In genomic region chr4:133345702-133346101, GRCm38 (mm10) we compare ENCODE assay signal across 13 mouse cellular contexts. TPM values are rescaled to one million over a fixed set of nuclear protein-coding genes. Genes with fewer than 3 reads are reported as not detected.
DNase-seq lines count a peak whose midpoint lies in the region; ATAC-seq and TF ChIP-seq lines count a peak whose summit lies in the region.
"Had no signal": no experiment of that assay in that cellular context is flagged by ENCODE, and none has a peak within 500 bp of the region (broad histone marks: within the 10 kb centered on the region; RNA-seq: fewer than 3 reads in every experiment).

No protein-coding gene starts in this region.

- H3K36me3 ChIP-seq in thymus, adult 2 months (ENCODE audit: control insufficient read depth, insufficient read depth, low read length) = no peaks in the 10 kb centered on the region
- H3K36me3 ChIP-seq: heart, embryonic 13.5 days; limb, embryonic 10.5 days; midbrain, embryonic 13.5 days had no signal

- ATAC-seq in activated CD4-positive, CD25-positive, alpha-beta regulatory T cell, adult 4 months = peak; percentile 49
- ATAC-seq: hindbrain, embryonic 16.5 days; midbrain, embryonic 13.5 days had no signal

- H3K4me1 ChIP-seq in thymus, adult 2 months (replicated peaks; ENCODE audit: control insufficient read depth, insufficient read depth, low read length) = no peaks in the 10 kb centered on the region
- H3K4me1 ChIP-seq: heart, embryonic 13.5 days; limb, embryonic 10.5 days; midbrain, embryonic 13.5 days had no signal

- WGBS in thymus, adult 2 months = 91% methylated on average over 6 of the region's 6 CpGs

- H3K4me3 ChIP-seq in thymus, adult 2 months (ENCODE audit: control insufficient read depth, insufficient read depth, low read length) = no peak overlapping the region
- H3K4me3 ChIP-seq: heart, embryonic 13.5 days; limb, embryonic 10.5 days; midbrain, embryonic 13.5 days had no signal

- no peak overlapping the region for H3K27ac ChIP-seq in thymus, adult 2 months (ENCODE audit: control insufficient read depth, insufficient read depth, low read length)
- H3K27ac ChIP-seq: heart, embryonic 13.5 days; limb, embryonic 10.5 days; midbrain, embryonic 13.5 days had no signal

- no peaks in the 10 kb centered on the region for H3K27me3 ChIP-seq in thymus, adult 2 months (ENCODE audit: control insufficient read depth, insufficient read depth, low read length)

- no peak for TF ChIP-seq CTCF in thymus, adult 2 months (IDR thresholded peaks at IDR 0.05; ENCODE audit: borderline replicate concordance, control insufficient read depth, extremely low read depth, insufficient read depth, low read length, poor library complexity)

- DNase-seq in kidney, adult 18-20 months = peak; percentile 21
- DNase-seq in kidney, adult 11 months = no peak
- DNase-seq in thymus, adult 2 months = peak; percentile 32
- no peak for DNase-seq in thymus, adult 18-20 months
- DNase-seq in thymus, postnatal 25 days = peak; percentile 39
- DNase-seq in heart, adult 18-20 months = no peak
- no peak for DNase-seq in urinary bladder, adult 2 months (ENCODE audit: low spot score)
- DNase-seq: adrenal gland, postnatal 10 days had no signal

- TF ChIP-seq POLR2A in thymus, adult 2 months (IDR thresholded peaks at IDR 0.05; ENCODE audit: control insufficient read depth, extremely low read depth, insufficient read depth, low read length, poor library complexity) = no peak

RNA-seq across cellular contexts. Expression of gene Wdtc1, which starts 7.6 kb away (rescaled TPM):
- polyA plus RNA-seq in thymus, adult 2 months (2012; rRNA removed) = 107 and 124 TPM in 2 replicates
- 1 to 10 TPM; 5.5 to 8.9 TPM for polyA plus RNA-seq in activated CD4-positive, CD25-positive, alpha-beta regulatory T cell, adult 4 months (2017; shearing (Covaris generic))
- 10 to 100 TPM; 71.9 to 73.6 TPM for total RNA-seq in heart, adult 18-20 months (2021)
- 24.7 and 35.5 TPM in 2 replicates for polyA plus RNA-seq in urinary bladder, adult 2 months (2012; rRNA removed)

RNA-seq across cellular contexts. Expression of gene Slc9a1, which starts 23.8 kb away (rescaled TPM):
- polyA plus RNA-seq in thymus, adult 2 months (2012; rRNA removed) = 77.9 and 89.8 TPM in 2 replicates
- polyA plus RNA-seq in activated CD4-positive, CD25-positive, alpha-beta regulatory T cell, adult 4 months (2017; shearing (Covaris generic)) = 10 to 100 TPM; 10.4 to 11.3 TPM
- 10 to 100 TPM; 17.6 to 19.6 TPM for total RNA-seq in heart, adult 18-20 months (2021)
- 30.7 and 43.4 TPM in 2 replicates for polyA plus RNA-seq in urinary bladder, adult 2 months (2012; rRNA removed)

Comparison
In these comparisons a context has a peak if more than half of its experiments do, and no peak if none do; other contexts are left out.
1. DNase-seq: peak in kidney, adult 18-20 months (single experiment), thymus, adult 2 months (single experiment) and thymus, postnatal 25 days (single experiment); none in kidney, adult 11 months (single experiment), thymus, adult 18-20 months (0 of 2), heart, adult 18-20 months (0 of 2) and urinary bladder, adult 2 months (single experiment).